Mouse (Mus musculus) lung, embryonic 14.5 days (tissue): Measurements from ENCODE around the gene Rad51ap2. TPM values are rescaled to one million over a fixed set of nuclear protein-coding genes. Genes with fewer than 3 reads are reported as not detected.

Experiments
- ATAC-seq: fragments of 200-750 bp; cut with Nextera tagmentation; 2 replicates; pipeline ENCODE4 v1.8.0; 2017; ENCODE audit warnings: mild to moderate bottlenecking, moderate TSS enrichment, moderate library complexity; ENCODE audit not compliant: insufficient read depth
- DNase-seq: peaks from one replicate; pipeline ENCODE4 v3.0.0-alpha.2; 2015
- H3K27ac ChIP-seq: fragments of 300-500 bp; sonication (generic); 2 replicates; pipeline ENCODE4 v1.5.1; 2014; ENCODE audit warnings: low read depth, mild to moderate bottlenecking, moderate library complexity
- H3K27me3 ChIP-seq: fragments of 300-500 bp; sonication (generic); 2 replicates; pipeline ENCODE4 v1.6.1; 2014; ENCODE audit warnings: low read length, control low read depth; ENCODE audit not compliant: insufficient read depth
- H3K36me3 ChIP-seq: fragments of 300-500 bp; sonication (generic); 2 replicates; pipeline ENCODE4 v1.6.1; 2014; ENCODE audit warnings: control low read depth; ENCODE audit not compliant: insufficient read depth
- H3K4me1 ChIP-seq: fragments of 300-500 bp; sonication (generic); 2 replicates; pipeline ENCODE4 v1.6.1; 2014; ENCODE audit warnings: antibody characterized with exemption, control low read depth; ENCODE audit not compliant: insufficient read depth
- H3K4me2 ChIP-seq: fragments of 300-500 bp; sonication (generic); 2 replicates; pipeline ENCODE4 v1.6.1; 2014; ENCODE audit warnings: mild to moderate bottlenecking
- H3K4me3 ChIP-seq: fragments of 300-500 bp; sonication (generic); 2 replicates; pipeline ENCODE4 v1.5.1; 2014; ENCODE audit warnings: low read depth, low read length
- H3K9ac ChIP-seq: fragments of 300-500 bp; sonication (generic); 2 replicates; pipeline ENCODE4 v1.6.1; 2014
- H3K9me3 ChIP-seq: fragments of 300-500 bp; sonication (generic); 2 replicates; pipeline ENCODE4 v1.6.1; 2016; ENCODE audit warnings: low read depth, low read length, control low read depth
- CTCF ChIP-seq: IDR thresholded peaks from 2 replicates; pipeline ENCODE4 v1.5.1; 2016; ENCODE audit warnings: antibody characterized with exemption, low read depth
- WGBS: fragments of 180-500 bp; shearing (Covaris S2); extraction: QIAGEN DNeasy Blood & Tissue Kit; methylation state at CpG from one replicate; pipeline ENCODE4 v1.1.7; 2014; 5-methylcytosine and 5-hydroxymethylcytosine counted together
- polyA plus RNA-seq: library from polyadenylated mRNA; unstranded; fragments of >200 nt; fragmentation: Nextera tagmentation; extraction: Ambion mirVana; gene quantifications from 2 replicates; pipeline ENCODE4 v1.2.1, GENCODE M21; 2014

Rad51ap2 gene
- polyA plus RNA-seq: 0.59 and 0.61 TPM in 2 replicates

DNA sequence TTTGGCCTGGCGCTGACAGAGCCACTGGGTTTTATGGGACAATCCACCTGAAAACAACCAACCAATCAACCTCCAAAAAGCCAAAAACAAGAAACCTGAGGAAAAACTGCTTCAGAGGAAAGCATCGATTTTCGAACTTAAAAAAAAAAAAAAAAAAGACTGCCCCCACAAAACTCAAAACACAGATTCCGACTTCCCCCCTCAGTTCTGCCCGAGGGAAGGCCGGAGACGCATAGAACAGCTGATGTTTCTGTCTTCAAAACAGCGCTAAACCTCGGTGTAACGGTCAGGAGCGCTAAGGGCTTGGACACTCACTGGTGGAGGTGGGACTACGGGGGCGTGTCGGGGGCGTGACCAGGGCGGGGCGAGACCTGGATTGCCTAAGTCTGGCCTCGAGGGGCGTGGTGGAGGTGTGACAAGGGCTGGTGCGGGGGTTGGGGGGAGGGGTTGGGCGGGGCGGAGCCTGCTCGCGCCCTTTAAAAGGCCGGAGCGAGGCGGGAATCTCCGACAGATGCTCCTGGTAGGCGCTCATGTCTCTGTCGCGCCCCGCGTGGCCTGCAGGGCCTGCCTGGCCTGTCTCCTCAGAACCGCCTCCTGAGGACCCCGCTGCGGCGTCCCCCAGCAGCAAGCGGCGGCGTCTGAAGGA lies at the start of gene Rad51ap2:
TSS of gene Rad51ap2 (plus strand) at position 531 of the 646 bp plus-strand sequence.
- Histone ChIP-seq H3K9ac (peak within 1 kb of the TSS; percentile 48), H3K36me3 (no peaks in the 10 kb centered on the region), H3K4me3 (peak within 1 kb of the TSS; percentile 48), H3K4me2 (peak within 1 kb of the TSS; percentile 89), H3K9me3 (no peaks in the 10 kb centered on the region), H3K27ac (no peak within 1 kb of the TSS), H3K27me3 (no peaks in the 10 kb centered on the region), H3K4me1 (no peaks in the 10 kb centered on the region)
- ATAC-seq (peak; percentile 99), DNase-seq (peak; percentile 91)
- WGBS: 1% methylated on average over 36 of the region's 40 CpGs
- no peak; the same call in 1 of the 2 replicates for TF ChIP-seq CTCF

DNA sequence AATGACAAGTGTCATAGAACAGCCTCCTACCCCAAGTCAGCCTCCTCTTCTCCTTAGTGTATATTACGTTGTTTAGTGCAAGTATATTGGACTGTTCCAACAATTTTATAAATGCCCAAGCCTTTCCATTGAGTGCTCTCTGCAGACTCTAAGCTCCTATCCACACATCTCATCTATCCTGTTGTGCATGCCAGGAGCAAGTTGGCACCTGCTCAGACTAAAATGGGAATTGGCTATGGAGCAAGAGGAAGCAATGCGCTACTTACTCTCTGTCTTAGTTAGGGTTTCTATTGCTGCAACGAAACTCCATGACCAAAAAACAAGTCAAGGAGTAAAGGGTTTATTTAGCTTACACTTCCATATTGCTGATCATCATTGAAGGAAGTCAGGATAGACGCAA lies 48.2 kb upstream of the Rad51ap2 start:
- H3K36me3 ChIP-seq: no peaks in the 10 kb centered on the region
- H3K27me3 ChIP-seq: no peaks in the 10 kb centered on the region
- H3K27ac ChIP-seq: no peak overlapping the region
- H3K4me1 ChIP-seq: no peaks in the 10 kb centered on the region
- H3K4me2 ChIP-seq: no peak overlapping the region
- TF ChIP-seq CTCF: no peak
- DNase-seq (no peak), ATAC-seq (no peak)
- H3K9me3 ChIP-seq: no peaks in the 10 kb centered on the region
- H3K4me3 ChIP-seq: no peak overlapping the region
- WGBS: 84% methylated on average over 4 of the region's 4 CpGs
- H3K9ac ChIP-seq: no peak overlapping the region

GRCm38 (mm10) chr12:11418112-11418511 lies 37.8 kb upstream of the Rad51ap2 start:
- H3K27me3 ChIP-seq: no peaks in the 10 kb centered on the region
- no peak for TF ChIP-seq CTCF
- H3K9ac ChIP-seq: no peak overlapping the region
- no peak overlapping the region for H3K27ac ChIP-seq
- H3K4me2 ChIP-seq: no peak overlapping the region
- ATAC-seq (no peak), DNase-seq (no peak)
- H3K36me3 ChIP-seq: no peaks in the 10 kb centered on the region
- no peak overlapping the region for H3K4me3 ChIP-seq
- H3K4me1 ChIP-seq: no peaks in the 10 kb centered on the region
- H3K9me3 ChIP-seq: no peaks in the 10 kb centered on the region
- 70% methylated on average over 6 of the region's 6 CpGs for WGBS

GRCm38 (mm10) chr12:11427396-11427795 lies 28.5 kb upstream of the Rad51ap2 start:
- Histone ChIP-seq H3K36me3 (no peaks in the 10 kb centered on the region), H3K4me1 (no peaks in the 10 kb centered on the region), H3K9me3 (no peaks in the 10 kb centered on the region), H3K9ac (no peak overlapping the region), H3K27me3 (no peaks in the 10 kb centered on the region), H3K4me2 (no peak overlapping the region), H3K4me3 (no peak overlapping the region), H3K27ac (no peak overlapping the region)
- DNase-seq (no peak), ATAC-seq (no peak)
- no peak for TF ChIP-seq CTCF
- 61% methylated on average over 4 of the region's 4 CpGs for WGBS

- H3K27me3 ChIP-seq: peaks cover 16% of the 10 kb centered on the region
- no peaks in the 10 kb centered on the region for H3K36me3 ChIP-seq
- H3K4me3 ChIP-seq: no peak overlapping the region
- no peaks in the 10 kb centered on the region for H3K9me3 ChIP-seq
- TF ChIP-seq CTCF: no peak
- no peaks in the 10 kb centered on the region for H3K4me1 ChIP-seq
- no peak overlapping the region for H3K9ac ChIP-seq
- H3K4me2 ChIP-seq: no peak overlapping the region
- WGBS: 94% methylated on average over 1 of the region's 1 CpGs
- no peak overlapping the region for H3K27ac ChIP-seq
- DNase-seq (no peak), ATAC-seq (no peak)
These were observed 22.8 kb upstream of the Rad51ap2 start for GRCm38 (mm10) chr12:11433126-11433525.

DNA sequence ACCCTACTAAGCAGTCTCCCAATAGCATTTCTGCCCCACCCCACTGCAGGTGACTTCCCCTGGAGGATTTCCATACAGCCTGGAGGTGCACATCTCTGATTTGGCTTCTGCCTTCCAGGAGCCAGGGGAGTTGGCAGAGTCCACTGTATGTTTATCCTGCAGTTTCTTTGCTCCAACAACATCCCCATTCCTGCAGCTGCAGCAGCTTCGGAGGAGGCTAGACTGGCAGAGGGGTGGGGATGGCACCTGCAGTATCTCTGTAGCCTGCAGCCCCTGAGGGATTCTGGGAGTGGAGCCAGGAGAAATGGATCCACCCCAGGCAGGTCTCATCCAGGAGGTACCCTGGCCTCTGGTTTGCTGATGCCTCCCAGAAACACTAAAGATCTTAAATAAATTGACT lies 22.2 kb upstream of the Rad51ap2 start:
- Histone ChIP-seq H3K4me2 (no peak overlapping the region), H3K27ac (no peak overlapping the region), H3K27me3 (peaks cover 18% of the 10 kb centered on the region), H3K4me1 (no peaks in the 10 kb centered on the region), H3K36me3 (no peaks in the 10 kb centered on the region), H3K9ac (no peak overlapping the region), H3K9me3 (no peaks in the 10 kb centered on the region), H3K4me3 (no peak overlapping the region)
- no peak for TF ChIP-seq CTCF
- ATAC-seq (no peak), DNase-seq (no peak)
- WGBS: 47% methylated on average over 1 of the region's 1 CpGs

GRCm38 (mm10) chr12:11434446-11434845 lies 21.4 kb upstream of the Rad51ap2 start:
- no peak for ATAC-seq
- no peak for TF ChIP-seq CTCF
- Histone ChIP-seq H3K4me1 (no peaks in the 10 kb centered on the region), H3K27me3 (peaks cover 18% of the 10 kb centered on the region), H3K36me3 (no peaks in the 10 kb centered on the region), H3K9me3 (no peaks in the 10 kb centered on the region), H3K27ac (no peak overlapping the region), H3K4me3 (no peak overlapping the region), H3K9ac (no peak overlapping the region), H3K4me2 (no peak overlapping the region)
- no peak for DNase-seq
- WGBS: 72% methylated on average over 8 of the region's 8 CpGs
